Mouse (Mus musculus) bone marrow macrophage, adult 2 months (primary cell): Measurements from ENCODE around the gene Fndc10.

Experiments used
- CTCF ChIP-seq: IDR thresholded peaks from 2 replicates; pipeline ENCODE4 v1.5.1; 2012; ENCODE audit warnings: low read depth, mild to moderate bottlenecking, low read length, moderate library complexity
- POLR2A ChIP-seq: IDR thresholded peaks from 2 replicates; pipeline ENCODE4 v1.6.1; 2012; ENCODE audit warnings: mild to moderate bottlenecking, low read depth, low read length, borderline replicate concordance

DNA sequence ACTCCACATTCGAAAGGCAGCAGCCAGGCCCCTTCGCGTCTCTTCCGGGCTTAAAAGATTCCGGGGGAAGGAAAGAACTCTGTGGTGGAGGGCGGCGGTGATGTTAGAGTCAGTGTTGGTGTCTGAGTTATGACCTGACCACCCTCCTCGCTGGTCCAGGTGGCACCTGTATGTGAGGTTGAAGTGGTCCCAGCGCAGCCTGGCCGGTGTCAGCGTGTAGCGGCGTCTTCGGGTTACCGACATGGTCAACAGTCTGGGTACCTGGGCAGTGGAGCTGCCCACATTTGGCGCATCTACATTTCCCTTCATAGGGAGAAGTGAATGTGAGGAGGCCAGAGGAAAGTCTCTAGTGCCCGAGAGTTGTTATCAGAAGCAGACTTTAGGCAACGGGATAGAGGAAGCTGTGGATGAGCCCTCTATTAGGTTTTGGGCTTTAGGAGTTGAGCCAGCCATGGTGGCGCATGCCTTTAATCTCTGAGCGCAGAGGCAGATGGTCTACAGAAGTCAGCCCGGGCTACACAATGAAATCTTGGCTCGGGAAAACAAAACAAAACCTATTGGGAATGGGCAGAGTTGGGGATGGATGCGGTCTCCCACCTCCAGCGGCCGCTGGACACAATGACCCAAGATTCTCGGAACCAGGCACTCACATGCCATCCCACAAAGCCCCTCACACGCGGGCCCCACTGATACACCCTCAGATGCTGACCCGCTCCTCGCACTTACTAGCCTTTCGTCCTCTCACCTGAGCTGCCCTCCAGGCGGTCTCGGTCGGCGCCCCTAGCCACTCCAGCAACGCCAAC, 41.7 kb upstream of the Fndc10 start:
- TF ChIP-seq CTCF (no peak), POLR2A (no peak)
